Mouse (Mus musculus) colon, adult 2 months (tissue): ENCODE results near the gene Syde2. TPM values are rescaled to one million over a fixed set of nuclear protein-coding genes. Genes with fewer than 3 reads are reported as not detected.

Source experiments
- polyA plus RNA-seq: library from polyadenylated mRNA; depleted of rRNA; stranded (reverse); fragments of >200 nt; gene quantifications from 2 replicates; pipeline ENCODE4 v1.2.3, GENCODE M21; 2012; rRNA removed

The Syde2 gene
- polyA plus RNA-seq = 5.0 and 5.1 TPM in 2 replicates

DNA sequence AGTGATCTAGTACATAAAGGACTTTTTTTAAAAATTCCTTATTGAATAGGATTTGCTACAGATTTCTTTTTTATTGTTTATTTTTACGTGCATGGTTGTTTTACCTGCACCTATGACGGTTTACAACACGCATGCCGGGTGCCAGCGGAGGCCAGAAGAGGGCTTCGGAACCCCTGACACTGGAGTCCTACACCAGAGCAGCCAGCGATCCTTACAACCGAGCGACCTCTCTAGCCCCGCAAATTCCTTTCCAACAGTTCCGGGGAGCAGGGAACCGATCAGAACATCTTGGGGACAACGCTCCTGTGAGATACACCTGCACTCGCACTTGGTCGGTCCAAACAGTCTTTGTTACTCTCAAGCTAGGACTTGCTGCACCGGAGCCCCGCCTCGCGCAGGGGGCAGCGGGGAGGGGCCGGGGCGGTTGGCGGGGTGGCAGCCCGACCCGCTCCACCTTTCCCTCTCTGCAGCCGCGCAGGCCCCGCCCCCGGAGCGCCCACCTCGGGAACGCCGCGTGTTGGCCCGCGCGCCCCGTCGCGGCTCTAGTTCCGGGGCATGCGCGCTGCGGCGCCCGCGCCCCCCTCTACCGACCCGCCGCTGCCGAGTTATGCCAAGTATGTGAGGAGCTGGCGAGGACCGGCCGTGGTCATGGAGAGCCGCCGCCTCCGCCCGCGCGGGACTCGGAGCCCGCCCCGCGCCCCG is at the start of gene Syde2:
Gene Syde2 (plus strand): TSS at position 603 of the 702 bp plus-strand sequence.

Other genes starting within 250 kb of the Syde2 start
- 21.6 and 25.5 TPM in 2 replicates for gene Ddah1, start 229.2 kb upstream of the Syde2 start, polyA plus RNA-seq
- 14.1 and 14.9 TPM in 2 replicates for gene Bcl10, start 65.1 kb upstream of the Syde2 start, polyA plus RNA-seq
- gene 2410004B18Rik, start 49.9 kb upstream of the Syde2 start, polyA plus RNA-seq = 12.6 and 17.6 TPM in 2 replicates
- 0.59 and 0.65 TPM in 2 replicates for gene Wdr63, start 120.3 kb downstream of the Syde2 start, polyA plus RNA-seq
- 0.42 TPM in 1 of 2 replicates, not detected in the other for gene Mcoln3, start 129.6 kb downstream of the Syde2 start, polyA plus RNA-seq
- 7.9 and 8.2 TPM in 2 replicates for gene Mcoln2, start 162.0 kb downstream of the Syde2 start, polyA plus RNA-seq
- 2.5 and 3.3 TPM in 2 replicates for gene Lpar3, start 233.1 kb downstream of the Syde2 start, polyA plus RNA-seq